Mouse (Mus musculus): Measurements from ENCODE around the gene Smim12. TPM values are rescaled to one million over a fixed set of nuclear protein-coding genes. Genes with fewer than 3 reads are reported as not detected.

Smim12 gene
- total and polyA plus RNA-seq, 3 experiments, result 30.9 to 33.6 (median 31.3) TPM

GRCm38 (mm10) chr4:127236631-127237030 lies 7.0 kb upstream of the Smim12 start:
- Histone ChIP-seq H3K4me1 (ENCODE audit: control insufficient read depth in 1 of 2, insufficient read depth in 2 of 2) (peaks cover 3 to 6% of the 10 kb centered on the region in 2 experiments; a peak in 3 of 4 replicates), H3K9ac (ENCODE audit: insufficient read depth, low read depth) (peak overlapping the region; percentile 50; the same call in 1 of the 2 replicates), H3K27me3 (replicated peaks) (peaks cover 79% of the 10 kb centered on the region), H3K36me3 (replicated peaks in 1 of 2; ENCODE audit: control insufficient read depth in 1 of 2, insufficient read depth in 1 of 2, low read length in 1 of 2) (no peaks in the 10 kb centered on the region), H3K4me3 (replicated peaks in 1 of 3; ENCODE audit: low read depth in 2 of 3, low read length in 2 of 3, poor library complexity in 1 of 3) (peak overlapping the region in 2 of 3 experiments; percentile 49 to 59), H3K27ac (ENCODE audit: insufficient read depth, low read depth) (no peak overlapping the region), H3K4me2 (ENCODE audit: insufficient read depth, low read depth, poor library complexity, severe bottlenecking) (peak overlapping the region; percentile 89), H3K9me3 (replicated peaks; ENCODE audit: low read length) (no peaks in the 10 kb centered on the region), H3K79me2 (replicated peaks; ENCODE audit: control insufficient read depth, extremely low read depth, insufficient read depth, poor library complexity, severe bottlenecking) (no peaks in the 10 kb centered on the region)
- no peak for TF ChIP-seq NELFE (IDR thresholded peaks at IDR 0.05; ENCODE audit: low read depth, low read length)
- TF ChIP-seq JUN (IDR thresholded peaks at IDR 0.05; ENCODE audit: insufficient read depth, low read depth, low read length), result no peak
- TF ChIP-seq ZC3H11A (IDR thresholded peaks at IDR 0.05; ENCODE audit: low read depth, low read length), result no peak
- no peak for DNase-seq (ENCODE audit: extremely low read depth)
- dilution Hi-C loops (cut with MboI; ENCODE audit: extremely low pct_ligation_motif_present, extremely low pct_unique_long_range_greater_than_20kb, low sequenced_read_pairs), result no loop called here
- in situ Hi-C loops (cut with MboI; ENCODE audit: low pct_ligation_motif_present, low pct_unique_long_range_greater_than_20kb, low sequenced_read_pairs), result no loop called here

- Histone ChIP-seq H3K27ac (ENCODE audit: insufficient read depth, low read depth) (no peak overlapping the region), H3K9me3 (replicated peaks; ENCODE audit: low read length) (no peaks in the 10 kb centered on the region), H3K4me3 (replicated peaks in 1 of 3; ENCODE audit: low read depth in 2 of 3, low read length in 2 of 3, poor library complexity in 1 of 3) (no peak overlapping the region), H3K4me1 (ENCODE audit: control insufficient read depth in 1 of 2, insufficient read depth in 2 of 2) (peaks cover 3 to 7% of the 10 kb centered on the region in 2 experiments; a peak in 3 of 4 replicates), H3K4me2 (ENCODE audit: insufficient read depth, low read depth, poor library complexity, severe bottlenecking) (no peak overlapping the region), H3K9ac (ENCODE audit: insufficient read depth, low read depth) (no peak overlapping the region), H3K36me3 (replicated peaks in 1 of 2; ENCODE audit: control insufficient read depth in 1 of 2, insufficient read depth in 1 of 2, low read length in 1 of 2) (no peaks in the 10 kb centered on the region), H3K27me3 (replicated peaks) (peaks cover 75% of the 10 kb centered on the region), H3K79me2 (replicated peaks; ENCODE audit: control insufficient read depth, extremely low read depth, insufficient read depth, poor library complexity, severe bottlenecking) (no peaks in the 10 kb centered on the region)
- TF ChIP-seq JUN (IDR thresholded peaks at IDR 0.05; ENCODE audit: insufficient read depth, low read depth, low read length), result no peak
- TF ChIP-seq POLR2AphosphoS2 (IDR thresholded peaks at IDR 0.05; ENCODE audit: low read depth, low read length), result no peak
- TF ChIP-seq IRF4 (IDR thresholded peaks at IDR 0.05; ENCODE audit: low read depth, low read length), result no peak
- in situ Hi-C loops (cut with MboI; ENCODE audit: low pct_ligation_motif_present, low pct_unique_long_range_greater_than_20kb, low sequenced_read_pairs) (no loop called here), dilution Hi-C loops (cut with MboI; ENCODE audit: extremely low pct_ligation_motif_present, extremely low pct_unique_long_range_greater_than_20kb, low sequenced_read_pairs) (no loop called here)
- no peak for DNase-seq (ENCODE audit: extremely low read depth)
Measured at GRCm38 (mm10) chr4:127237271-127237670, 6.3 kb upstream of the Smim12 start.

- dilution Hi-C loops (cut with MboI; ENCODE audit: extremely low pct_ligation_motif_present, extremely low pct_unique_long_range_greater_than_20kb, low sequenced_read_pairs), result no loop called here
Measured at GRCm38 (mm10) chr4:127242696-127243095, 888 bp upstream of the Smim12 start.

More at GRCm38 (mm10) chr4:127242696-127243095, 888 bp upstream of the Smim12 start:
- Histone ChIP-seq H3K4me2 (ENCODE audit: insufficient read depth, low read depth, poor library complexity, severe bottlenecking) (peak overlapping the region; percentile 56; the same call in 1 of the 2 replicates), H3K79me2 (replicated peaks; ENCODE audit: control insufficient read depth, extremely low read depth, insufficient read depth, poor library complexity, severe bottlenecking) (peaks cover 10% of the 10 kb centered on the region), H3K9me3 (replicated peaks; ENCODE audit: low read length) (no peaks in the 10 kb centered on the region), H3K27me3 (replicated peaks) (peaks cover 32% of the 10 kb centered on the region), H3K4me1 (ENCODE audit: control insufficient read depth in 1 of 2, insufficient read depth in 2 of 2) (peaks cover 9 to 24% of the 10 kb centered on the region in 2 experiments), H3K36me3 (replicated peaks in 1 of 2; ENCODE audit: control insufficient read depth in 1 of 2, insufficient read depth in 1 of 2, low read length in 1 of 2) (peaks cover 10 to 16% of the 10 kb centered on the region in 2 experiments), H3K4me3 (replicated peaks in 1 of 3; ENCODE audit: low read depth in 2 of 3, low read length in 2 of 3, poor library complexity in 1 of 3) (no peak overlapping the region), H3K27ac (ENCODE audit: insufficient read depth, low read depth) (no peak overlapping the region), H3K9ac (ENCODE audit: insufficient read depth, low read depth) (0 out of 2 replicates have a peak overlapping the region, but pooled peaks have one; percentile 37)
- DNase-seq (ENCODE audit: extremely low read depth), result peak; percentile 24
- in situ Hi-C loops (cut with MboI; ENCODE audit: low pct_ligation_motif_present, low pct_unique_long_range_greater_than_20kb, low sequenced_read_pairs), result loop anchor here (5.0 to 10.0 kb wide), 2 partner anchors 75 to 168 kb away; partner anchors contain the start of gene Zmym6
- no peak for TF ChIP-seq ZKSCAN1 (IDR thresholded peaks at IDR 0.05; ENCODE audit: borderline replicate concordance, low read depth, low read length)
- no peak for TF ChIP-seq USF2 (conservative IDR thresholded peaks at IDR 0.05; ENCODE audit: low read depth, low read length)
- no peak for TF ChIP-seq MAFK (IDR thresholded peaks at IDR 0.05; ENCODE audit: insufficient replicate concordance, low read length)
- TF ChIP-seq SIN3A (IDR thresholded peaks at IDR 0.05; ENCODE audit: low read length), result no peak
- no peak for TF ChIP-seq EP300 (IDR thresholded peaks at IDR 0.05; ENCODE audit: low read length)
- no peak for TF ChIP-seq JUN (IDR thresholded peaks at IDR 0.05; ENCODE audit: insufficient read depth, low read depth, low read length)
- no peak for TF ChIP-seq IRF4 (IDR thresholded peaks at IDR 0.05; ENCODE audit: low read depth, low read length)
- no peak for TF ChIP-seq MAX (IDR thresholded peaks at IDR 0.05; ENCODE audit: low read length)
- TF ChIP-seq ETS1 (conservative IDR thresholded peaks at IDR 0.05; ENCODE audit: low read depth, low read length), result no peak
- TF ChIP-seq TBP (conservative IDR thresholded peaks at IDR 0.05; ENCODE audit: low read depth, low read length), result no peak
- no peak for TF ChIP-seq POLR2AphosphoS2 (IDR thresholded peaks at IDR 0.05; ENCODE audit: low read depth, low read length)
- TF ChIP-seq MXI1 (IDR thresholded peaks at IDR 0.05; ENCODE audit: low read depth, low read length), result no peak

Data from CH12.LX (cell line).